Mouse (Mus musculus) thymus, adult 18-20 months (tissue): Measurements from ENCODE around the gene Cd164.
A peak's percentile ranks its signal among the peaks of the same experiment; 100 is the strongest.

Experiments used
- DNase-seq, 2 experiments: peaks; one replicate each; pipeline ENCODE4 v3.0.0; 2022; ENCODE audit warnings: mixed read lengths in 2 of 2

The Cd164 gene

GRCm38 (mm10) chr10:41518981-41519618 is at the start of gene Cd164:
Gene Cd164 (plus strand): TSS chr10:41519414.
- DNase-seq: peak; percentile 83 to 86

DNA sequence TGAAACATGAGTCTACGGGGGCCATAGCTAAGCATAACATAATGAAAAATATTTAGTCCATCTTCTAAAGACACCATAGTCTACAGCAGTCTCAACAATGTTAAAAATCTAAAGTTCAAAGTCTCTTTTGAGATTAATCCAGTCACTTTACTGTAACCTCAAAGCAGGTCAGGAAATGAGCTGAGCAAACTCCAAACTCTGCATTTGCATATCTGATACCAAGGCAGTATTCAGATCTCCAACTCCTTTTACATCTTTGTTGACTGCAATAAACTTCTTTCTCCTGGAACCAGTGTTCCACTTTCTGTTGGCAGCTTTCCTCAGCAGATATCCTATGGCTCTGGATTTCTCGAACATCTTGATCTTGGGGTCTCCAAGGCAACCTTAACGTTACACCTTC is 48.5 kb upstream of the Cd164 start:
- no peak for DNase-seq

GRCm38 (mm10) chr10:41472534-41472933 is 46.7 kb upstream of the Cd164 start:
- DNase-seq: no peak

DNA sequence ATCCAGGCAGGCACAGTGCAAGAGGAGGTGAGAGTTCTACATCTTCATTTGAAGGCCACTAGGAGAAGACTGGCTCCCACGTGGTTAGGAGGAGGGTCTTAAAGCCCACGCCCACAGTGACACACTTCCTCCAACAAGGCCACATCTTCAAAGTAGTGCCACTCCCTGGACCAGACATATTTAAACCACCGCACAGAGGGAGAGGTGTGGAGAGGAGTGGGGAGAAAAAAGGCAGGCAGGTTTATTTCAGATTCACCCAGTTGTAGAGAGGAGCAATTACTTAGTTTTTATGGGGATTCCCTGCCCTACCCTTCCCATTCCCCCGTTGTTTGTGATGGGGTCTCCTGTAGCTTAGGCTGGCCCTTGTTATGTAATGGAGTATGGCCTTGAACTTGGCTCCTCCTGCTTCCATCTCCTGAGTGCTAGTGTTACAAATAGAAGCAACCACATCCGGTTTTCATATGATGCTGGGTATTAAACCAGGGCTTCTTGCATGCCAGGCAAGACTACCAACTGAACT is 46.2 kb upstream of the Cd164 start:
- no peak for DNase-seq

DNA sequence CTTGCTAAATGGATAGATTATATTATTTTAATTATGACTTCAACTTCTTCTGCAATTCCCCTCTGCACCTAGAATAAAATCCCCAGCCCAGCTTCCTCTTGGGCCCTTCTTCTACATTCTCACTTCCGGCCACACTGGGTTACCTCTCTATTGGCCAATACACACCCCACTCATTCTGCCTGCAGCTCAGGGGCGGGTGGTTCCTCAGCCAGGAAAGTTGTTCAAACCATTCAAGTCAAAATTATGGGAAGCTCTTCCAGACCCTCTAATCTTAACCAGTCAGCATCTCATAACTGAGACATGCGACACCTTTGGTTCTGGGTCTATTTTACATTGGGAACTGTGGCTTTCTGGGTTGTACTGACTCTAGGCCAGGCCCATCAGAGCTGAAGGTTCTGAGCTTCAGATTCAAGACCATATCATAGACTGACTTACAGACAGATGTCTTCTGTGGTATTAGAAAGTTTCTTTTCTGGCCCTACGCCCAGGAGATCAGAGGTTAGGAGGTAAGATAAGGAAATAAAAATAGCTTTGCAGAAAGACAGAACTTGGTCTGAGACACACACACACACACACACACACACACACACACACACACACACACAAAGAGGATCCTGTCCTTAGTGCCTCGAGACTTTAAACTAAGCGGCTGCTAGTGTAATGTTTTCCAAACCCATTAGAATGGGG is 45.3 kb upstream of the Cd164 start:
- DNase-seq: no peak

GRCm38 (mm10) chr10:41474981-41475391 is 44.2 kb upstream of the Cd164 start:
- no peak for DNase-seq

DNA sequence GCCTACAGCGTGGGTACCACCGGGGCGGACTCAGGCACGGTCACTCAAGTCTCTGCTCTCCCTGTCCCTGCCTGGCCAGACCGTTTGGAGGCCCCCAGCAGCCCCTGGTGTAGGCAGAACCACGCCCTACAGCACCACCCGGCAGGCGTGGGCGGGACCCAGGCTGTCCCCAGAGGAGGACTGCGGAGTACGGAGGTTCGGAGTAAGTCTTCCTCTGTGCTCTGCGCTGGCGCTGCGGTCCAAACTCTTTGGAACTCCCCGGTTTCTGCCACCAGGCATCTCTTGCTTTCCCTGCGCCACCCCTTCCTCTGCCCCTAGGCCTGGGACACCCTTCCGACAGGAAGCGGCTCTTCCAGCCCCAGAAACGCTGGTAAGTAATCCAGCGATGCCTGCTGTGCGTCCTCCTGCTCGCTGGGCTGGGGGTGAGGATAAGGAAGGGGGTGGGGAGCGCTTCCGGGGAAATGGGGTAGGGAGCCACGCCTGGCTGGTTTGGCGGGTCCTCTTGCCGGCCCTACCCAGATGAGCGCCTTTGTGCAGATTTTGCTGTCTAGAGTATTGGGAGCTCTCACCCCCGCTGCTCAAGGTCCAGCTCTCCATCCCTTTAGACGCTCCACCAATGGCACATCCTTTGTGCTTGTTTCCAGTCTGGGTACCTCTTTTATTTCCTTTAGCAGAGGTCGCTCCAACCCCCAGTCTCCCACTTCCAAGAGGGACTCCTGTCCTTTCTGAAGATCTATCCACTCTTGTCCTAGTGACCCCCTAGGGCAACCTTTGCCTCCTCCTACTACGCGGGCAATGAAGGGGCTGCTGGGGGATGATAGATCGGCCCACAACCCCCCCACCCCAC is 42.8 kb upstream of the Cd164 start, which contains the start of gene Mical1:
Gene Mical1, plus strand, starts transcription at position 144 of the 847 bp plus-strand sequence.
- peak; percentile 60 to 65 for DNase-seq

DNA sequence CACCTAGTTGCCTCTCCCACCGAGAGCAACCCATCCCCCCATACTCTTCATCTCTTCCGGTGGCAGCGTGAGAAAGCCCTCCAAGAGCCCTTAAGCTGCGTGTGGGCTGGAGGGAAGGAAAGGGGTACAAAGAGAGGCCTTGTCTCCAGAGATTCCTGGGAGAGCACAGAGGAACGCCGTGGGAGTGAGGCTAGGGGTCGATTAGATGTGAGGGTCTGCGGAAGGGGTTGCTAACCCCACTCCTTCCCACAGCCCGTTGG is 42.3 kb upstream of the Cd164 start:
- DNase-seq: peak in 1 of 2 experiments; percentile 52

DNA sequence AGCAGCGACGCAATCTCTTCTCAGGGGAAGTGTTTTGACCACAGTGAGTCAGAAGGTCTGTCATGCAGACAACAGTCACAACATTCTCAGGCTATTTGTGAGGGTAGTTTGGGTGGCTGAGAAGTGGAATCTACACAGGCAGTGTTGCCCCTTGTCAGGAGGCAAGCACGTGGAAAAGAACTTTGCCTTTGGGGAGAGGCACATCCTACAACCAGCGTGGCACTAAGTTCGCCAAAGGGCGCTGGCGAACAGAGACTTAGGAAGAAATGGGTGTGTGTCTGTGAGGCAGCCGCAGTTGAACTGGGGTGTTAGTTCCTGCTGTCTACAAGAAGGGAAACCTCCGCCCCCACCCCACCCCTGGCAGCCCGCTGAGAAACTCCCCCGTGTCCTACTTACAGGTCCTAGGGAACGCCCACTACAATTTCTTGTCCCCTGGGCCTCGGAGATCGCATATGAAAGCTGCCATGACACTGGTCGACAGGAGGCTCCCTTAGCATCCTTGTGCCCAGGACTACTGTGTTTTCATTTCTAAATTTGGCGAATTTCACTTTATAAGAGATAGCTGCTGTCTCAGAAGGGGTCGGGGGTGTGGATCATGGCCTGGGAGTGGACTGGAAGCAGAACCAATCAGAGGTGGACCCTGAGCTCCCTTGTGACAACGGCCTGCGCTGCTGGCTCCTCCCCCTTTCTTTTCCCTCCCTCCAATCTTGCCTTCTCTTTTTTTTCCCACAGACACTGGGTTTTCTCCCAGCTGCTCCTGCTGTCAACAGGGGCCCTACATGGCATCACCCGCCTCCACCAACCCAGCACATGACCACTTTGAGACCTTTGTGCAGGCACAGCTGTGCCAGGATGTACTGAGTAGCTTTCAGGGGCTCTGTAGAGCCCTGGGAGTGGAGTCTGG is 41.7 kb upstream of the Cd164 start:
- DNase-seq: peak; percentile 69 to 71

- DNase-seq: no peak
Observed at GRCm38 (mm10) chr10:41479961-41480360, 39.3 kb upstream of the Cd164 start.

GRCm38 (mm10) chr10:41480938-41481880 is 38.0 kb upstream of the Cd164 start:
- no peak for DNase-seq

DNA sequence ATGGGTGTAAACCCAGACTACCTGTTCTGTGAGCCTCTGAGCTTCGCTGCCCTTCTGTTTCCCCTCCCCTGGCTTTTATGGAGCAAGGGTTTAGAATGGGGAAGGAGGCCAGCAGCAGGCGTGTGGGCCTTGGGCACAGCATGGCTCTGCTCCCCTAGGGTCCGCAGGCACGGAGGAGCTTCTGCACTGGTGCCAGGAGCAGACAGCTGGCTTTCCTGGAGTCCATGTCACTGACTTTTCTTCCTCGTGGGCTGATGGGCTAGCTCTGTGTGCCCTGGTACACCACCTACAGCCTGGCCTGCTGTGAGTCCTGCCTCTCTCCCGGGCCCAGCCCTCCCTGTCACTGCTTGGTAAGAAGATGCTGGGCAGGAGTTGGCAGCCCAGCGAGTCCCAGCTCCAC is 36.8 kb upstream of the Cd164 start:
- no peak for DNase-seq

- no peak for DNase-seq
Observed at GRCm38 (mm10) chr10:41485778-41486177, 33.4 kb upstream of the Cd164 start.

DNA sequence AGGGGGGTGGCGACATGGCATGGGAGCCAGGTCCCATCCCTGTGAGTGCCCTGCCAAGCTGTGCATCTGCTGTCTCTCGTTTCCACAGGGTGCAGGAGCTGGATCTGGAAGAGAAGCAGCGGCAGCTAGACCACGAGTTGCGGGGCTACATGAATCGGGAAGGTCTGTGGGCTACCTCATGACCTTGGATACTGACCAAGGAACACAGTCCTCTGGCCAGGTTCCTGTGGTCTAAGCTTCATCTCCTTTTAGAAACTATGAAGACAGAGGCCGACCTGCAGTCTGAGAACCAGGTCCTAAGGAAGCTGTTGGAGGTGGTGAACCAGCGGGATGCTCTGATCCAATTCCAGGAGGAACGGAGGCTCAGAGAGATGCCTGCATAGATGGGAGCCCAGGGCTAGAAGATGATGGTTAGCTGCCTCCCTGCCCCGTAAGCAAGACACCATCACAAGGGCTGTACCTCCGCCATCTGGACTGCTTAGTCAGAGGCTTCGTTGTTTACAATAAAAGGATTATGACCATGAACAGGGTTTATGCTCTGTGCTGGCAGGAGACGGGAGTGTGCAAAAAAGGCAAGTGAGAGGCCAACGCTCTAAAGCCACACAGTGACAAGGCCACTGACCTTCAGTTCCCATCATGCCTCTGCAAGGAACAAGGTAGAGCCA is 32.6 kb upstream of the Cd164 start:
- DNase-seq: no peak

- no peak for DNase-seq
Observed at GRCm38 (mm10) chr10:41488877-41489276, 30.3 kb upstream of the Cd164 start.

DNA sequence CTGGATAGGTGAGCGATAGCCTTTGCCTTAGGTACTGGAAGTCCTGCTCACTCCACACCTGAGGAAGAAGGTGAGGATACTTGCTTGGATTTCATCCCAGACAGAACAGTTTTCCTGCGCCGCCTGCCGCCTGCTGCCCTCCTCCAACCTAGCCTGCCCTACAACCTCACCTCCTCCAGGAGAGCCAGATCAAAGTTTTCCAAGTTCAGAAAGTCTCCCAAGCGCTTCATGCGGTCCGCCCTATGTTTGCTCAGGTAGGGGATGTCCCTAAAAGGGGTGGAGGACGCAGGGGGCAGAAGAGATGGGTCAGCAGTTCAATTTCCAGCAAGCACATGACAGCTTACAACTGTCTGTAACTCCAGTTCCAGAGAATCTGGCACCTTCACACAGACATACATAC is 29.9 kb upstream of the Cd164 start:
- no peak for DNase-seq

DNA sequence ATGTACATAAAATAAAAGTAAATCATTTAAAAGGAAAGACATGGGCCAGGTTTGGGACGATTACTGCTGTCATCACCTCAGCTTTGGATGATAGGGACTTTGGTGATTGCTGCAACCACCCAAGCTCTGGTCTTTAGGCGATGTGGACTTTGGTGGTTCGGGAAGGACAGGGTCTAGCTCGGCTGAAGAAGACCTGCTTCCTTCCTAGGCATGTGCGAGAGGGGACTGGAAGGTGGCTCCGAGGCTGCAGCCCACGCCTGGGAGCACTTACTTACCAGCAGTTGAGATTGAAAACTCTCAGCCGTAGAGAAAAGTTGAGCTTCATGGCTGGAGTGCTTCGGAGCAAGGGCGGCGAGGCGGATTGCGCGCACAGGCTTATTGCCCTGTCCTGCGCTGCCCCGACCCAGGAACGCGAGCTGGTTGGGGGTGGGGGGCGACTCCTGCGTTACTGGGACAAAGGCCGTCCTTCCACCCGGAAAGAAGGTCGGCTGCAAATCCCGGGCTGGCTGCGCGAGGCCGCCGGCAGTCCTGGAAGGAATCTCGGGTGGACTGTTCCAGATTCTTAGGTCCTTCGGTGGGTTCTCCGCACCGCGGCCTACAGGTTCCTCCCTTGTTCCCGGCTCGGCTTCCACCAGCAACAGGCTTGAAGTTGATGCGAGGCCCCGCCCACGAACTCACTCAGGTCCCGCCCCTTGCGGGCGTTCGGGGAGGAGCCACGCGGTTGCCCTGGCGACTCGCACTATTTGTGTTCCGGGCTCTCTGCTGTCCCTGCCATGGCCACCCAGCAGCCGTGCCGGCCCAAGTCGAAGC is 29.3 kb upstream of the Cd164 start, which contains the start of the genes Smpd2 and Ppil6:
Gene Smpd2, minus strand, starts transcription at position 662 of the 810 bp plus-strand sequence.
Gene Ppil6, plus strand, starts transcription at position 732 of the 810 bp plus-strand sequence.
- peak; percentile 90 to 92 for DNase-seq

DNA sequence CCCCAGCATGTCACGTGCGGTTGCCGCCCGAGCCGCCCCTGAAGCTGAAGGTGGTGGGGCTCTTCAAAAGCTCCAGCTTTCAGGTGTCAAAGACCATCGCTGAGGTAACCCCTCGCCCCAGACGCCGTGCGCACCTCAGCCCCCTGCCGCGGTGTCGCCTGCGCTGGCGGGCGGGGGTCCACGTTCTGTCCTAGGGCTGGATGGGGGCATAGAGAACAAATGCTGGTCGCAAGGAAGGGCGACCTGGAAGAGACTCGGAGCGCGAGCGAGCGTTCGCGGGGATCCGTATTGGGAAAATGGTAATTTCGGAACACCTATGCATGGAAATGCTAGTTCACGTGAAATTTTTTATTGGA is 28.7 kb upstream of the Cd164 start:
- no peak for DNase-seq

DNA sequence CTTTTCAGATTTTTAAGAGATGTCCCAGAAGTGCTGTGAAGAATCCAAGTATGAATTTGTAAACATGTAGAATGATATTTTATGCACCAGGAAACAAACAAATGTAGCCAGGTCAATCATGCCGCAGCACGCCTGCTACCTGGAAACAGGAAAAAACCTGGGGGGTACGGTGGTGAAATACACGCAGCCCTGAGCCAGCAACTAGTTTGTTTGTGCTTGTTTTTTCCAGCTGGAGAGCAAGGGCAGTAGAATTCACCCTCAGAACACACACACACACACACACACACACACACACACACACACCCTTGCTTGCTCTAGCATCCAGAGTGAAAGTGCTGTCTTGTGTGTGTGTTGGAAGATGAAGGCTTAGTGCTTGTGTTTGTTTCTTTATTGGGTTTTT is 28.1 kb upstream of the Cd164 start:
- no peak for DNase-seq

GRCm38 (mm10) chr10:41500941-41501340 is 18.3 kb upstream of the Cd164 start:
- no peak for DNase-seq
